Mouse (Mus musculus) urinary bladder, postnatal 14 days (tissue): ENCODE data around the gene Def8.
"Not testable (repeated sequence)": the region's sequence is repeated elsewhere in the genome, so short reads cannot be mapped to it uniquely, and the experiment has no call there.

Experiments used
- DNase-seq: peaks from one replicate; pipeline ENCODE4 v3.0.0; 2021; ENCODE audit warnings: low spot score

The Def8 gene

GRCm38 (mm10) chr8:123414255-123414654, 9.1 kb upstream of the Def8 start:
- no peak for DNase-seq

- not testable (repeated sequence) for DNase-seq
These were observed 8.2 kb upstream of the Def8 start for GRCm38 (mm10) chr8:123414997-123415696.

GRCm38 (mm10) chr8:123415967-123416943, 7.1 kb upstream of the Def8 start:
- DNase-seq: no peak

GRCm38 (mm10) chr8:123416944-123417555, 6.3 kb upstream of the Def8 start:
- DNase-seq: no peak

GRCm38 (mm10) chr8:123419711-123420110, 3.6 kb upstream of the Def8 start:
- no peak for DNase-seq

- no peak for DNase-seq
These were observed 2.6 kb upstream of the Def8 start for GRCm38 (mm10) chr8:123420525-123421281.

GRCm38 (mm10) chr8:123421325-123421724, 2.0 kb upstream of the Def8 start:
- no peak for DNase-seq

GRCm38 (mm10) chr8:123422056-123422780, 1.1 kb upstream of the Def8 start:
- peak; percentile 74 for DNase-seq

GRCm38 (mm10) chr8:123422781-123423159, 557 bp upstream of the Def8 start:
- no peak for DNase-seq

GRCm38 (mm10) chr8:123426511-123427509, 3.5 kb downstream of the Def8 start:
- no peak for DNase-seq

- DNase-seq: no peak
These were observed 4.4 kb downstream of the Def8 start for GRCm38 (mm10) chr8:123427639-123428275.

GRCm38 (mm10) chr8:123428343-123428893, 5.1 kb downstream of the Def8 start:
- no peak for DNase-seq

- no peak for DNase-seq
These were observed 5.8 kb downstream of the Def8 start for GRCm38 (mm10) chr8:123428939-123429721.

- DNase-seq: not testable (repeated sequence)
These were observed 6.3 kb downstream of the Def8 start for GRCm38 (mm10) chr8:123429722-123430013.

GRCm38 (mm10) chr8:123430936-123431335, 7.6 kb downstream of the Def8 start:
- not testable (repeated sequence) for DNase-seq

GRCm38 (mm10) chr8:123431616-123432365, 8.5 kb downstream of the Def8 start:
- DNase-seq: no peak

- DNase-seq: no peak
These were observed 9.1 kb downstream of the Def8 start for GRCm38 (mm10) chr8:123432381-123432780.
